Mouse (Mus musculus) bone marrow, adult 2 months (tissue): ENCODE results near the gene Bhmt2. TPM values are rescaled to one million over a fixed set of nuclear protein-coding genes. Genes with fewer than 3 reads are reported as not detected.

ENCODE experiments used
- H3K27ac ChIP-seq: fragments of 200-500 bp; 2 replicates; pipeline ENCODE4 v1.5.1; 2012; ENCODE audit warnings: low read depth, mild to moderate bottlenecking, control low read depth, inconsistent platforms, low read length; ENCODE audit not compliant: control insufficient read depth, poor library complexity, insufficient read depth
- H3K4me1 ChIP-seq: fragments of 200-500 bp; 2 replicates; pipeline ENCODE4 v1.6.1; 2011; ENCODE audit warnings: low read length; ENCODE audit not compliant: control insufficient read depth, insufficient read depth
- H3K4me3 ChIP-seq: fragments of 200-500 bp; replicated peaks from 2 replicates; pipeline ENCODE3; 2011; ENCODE audit warnings: mild to moderate bottlenecking, low read depth, low read length, control low read depth; ENCODE audit not compliant: control insufficient read depth
- CTCF ChIP-seq: fragments of 200-500 bp; IDR thresholded peaks from 2 replicates; pipeline ENCODE4 v1.5.1; 2011; ENCODE audit warnings: low read length, control low read depth; ENCODE audit not compliant: control insufficient read depth, insufficient read depth
- POLR2A ChIP-seq: fragments of 200-500 bp; IDR thresholded peaks from 2 replicates; pipeline ENCODE4 v1.6.1; 2011; ENCODE audit warnings: low read depth, mild to moderate bottlenecking, control low read depth, low read length, borderline replicate concordance; ENCODE audit not compliant: control insufficient read depth
- WGBS: fragments of 180-500 bp; shearing (Covaris S2); methylation state at CpG from one replicate; pipeline ENCODE4 v1.1.7; 2018; 5-methylcytosine and 5-hydroxymethylcytosine counted together
- polyA plus RNA-seq: library from polyadenylated mRNA; stranded (reverse); fragments of >200 nt; gene quantifications from 2 replicates; pipeline ENCODE4 v1.2.4, GENCODE M21; 2011; ENCODE audit warnings: low replicate concordance; ENCODE audit not compliant: missing spikeins, insufficient read depth, insufficient read length

Bhmt2 gene
- polyA plus RNA-seq, 1 experiment: 1.8 TPM

DNA sequence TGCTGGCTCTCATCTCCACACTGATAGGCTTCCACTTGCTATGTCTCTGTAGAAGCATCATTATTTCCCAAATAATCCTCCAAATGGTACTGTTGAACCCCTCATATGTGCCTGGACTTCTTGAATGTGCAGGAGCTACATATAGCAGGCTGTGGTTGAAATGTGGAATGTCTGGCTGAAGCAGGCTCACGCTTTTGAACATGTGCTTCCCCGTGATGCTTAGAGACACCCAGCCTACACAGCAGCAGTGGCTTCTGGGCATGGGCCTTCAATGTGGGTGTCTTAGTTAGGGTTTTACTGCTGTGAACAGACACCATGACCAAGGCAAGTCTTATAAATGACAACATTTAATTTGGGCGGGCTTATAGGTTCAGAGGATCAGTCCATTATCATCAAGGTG lies 66.4 kb downstream of the Bhmt2 start:
- TF ChIP-seq POLR2A: no peak
- no peak for TF ChIP-seq CTCF
- H3K4me3 ChIP-seq: no peak overlapping the region
- 81% methylated on average over 3 of the region's 3 CpGs for WGBS
- H3K4me1 ChIP-seq: no peaks in the 10 kb centered on the region
- H3K27ac ChIP-seq: no peak overlapping the region

DNA sequence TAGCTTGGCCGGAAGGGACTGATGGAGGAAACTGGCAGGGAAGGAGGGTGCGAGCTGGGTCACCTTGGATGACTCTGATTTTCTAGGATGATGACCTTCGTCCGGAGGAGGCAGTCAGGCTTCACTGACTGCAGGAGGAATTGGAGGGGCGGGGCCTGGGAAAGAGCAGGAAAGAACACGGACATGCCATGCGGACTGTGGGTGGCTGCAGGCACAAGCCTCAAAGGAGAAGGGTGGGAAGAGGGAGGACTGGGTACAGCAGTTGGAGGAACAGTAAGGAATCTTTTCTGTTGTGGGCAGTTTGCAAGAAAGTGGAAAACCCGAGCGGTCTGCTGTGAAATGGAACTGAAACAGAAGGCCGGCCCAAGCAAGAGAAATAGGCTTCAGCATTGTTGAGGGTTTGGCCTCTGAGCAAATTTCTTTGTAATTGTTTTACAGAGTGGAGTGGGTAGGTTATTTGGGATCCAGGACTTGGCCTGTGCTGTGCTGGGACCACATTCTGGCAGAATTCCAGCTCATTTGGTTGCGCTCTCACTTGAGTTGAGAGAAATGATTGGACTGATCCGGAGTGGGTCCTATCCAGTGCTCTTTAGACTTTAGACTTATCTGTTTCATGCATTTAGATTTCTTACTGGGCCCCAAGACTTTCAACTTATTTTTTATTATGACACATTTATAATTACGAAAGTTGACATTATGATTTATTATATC lies 67.1 kb downstream of the Bhmt2 start:
- WGBS: 84% methylated on average over 13 of the region's 13 CpGs
- H3K4me1 ChIP-seq: no peaks in the 10 kb centered on the region

More for the DNA sequence above, 67.1 kb downstream of the Bhmt2 start:
- no peak overlapping the region for H3K4me3 ChIP-seq
- H3K27ac ChIP-seq: no peak overlapping the region
- TF ChIP-seq POLR2A (no peak), CTCF (no peak)

Other genes starting within 250 kb of the Bhmt2 start
- 6.1 TPM in 2 replicates for gene Jmy, start 174.5 kb downstream of the Bhmt2 start, polyA plus RNA-seq
- 1.1 and 2.6 TPM in 2 replicates for gene Bhmt, start 36.3 kb downstream of the Bhmt2 start, polyA plus RNA-seq
- 5.6 TPM in 1 of 2 replicates, not detected in the other for gene Dmgdh, start 131 bp upstream of the Bhmt2 start, polyA plus RNA-seq
- gene Arsb, start 97.3 kb upstream of the Bhmt2 start, polyA plus RNA-seq: 4.9 and 8.9 TPM in 2 replicates